Mouse (Mus musculus): ENCODE measurements around the gene Slc18b1.

- TF ChIP-seq GATA1 (IDR thresholded peaks at IDR 0.05; ENCODE audit: borderline replicate concordance, low read length) = no peak
- TF ChIP-seq FLI1 (IDR thresholded peaks at IDR 0.05; ENCODE audit: low read length) = no peak
Observed at GRCm38 (mm10) chr10:23783493-23783884, 13.3 kb upstream of the Slc18b1 start.

Measured in megakaryocyte, embryonic 14.5 days (primary cell).